Mouse (Mus musculus) G1E (cell line): ENCODE measurements around the gene Ehd1.

Source experiments
- CTCF ChIP-seq: IDR thresholded peaks from 2 replicates; pipeline ENCODE4 v1.5.1; 2012; ENCODE audit warnings: low read depth, low read length, inconsistent platforms, mixed read lengths
- GATA1 ChIP-seq: IDR thresholded peaks from 2 replicates; pipeline ENCODE4 v1.6.1; 2012; ENCODE audit warnings: borderline replicate concordance, low read length, inconsistent platforms, mixed read lengths
- POLR2AphosphoS5 ChIP-seq: IDR thresholded peaks from 2 replicates; pipeline ENCODE4 v1.6.1; 2012; ENCODE audit warnings: low read depth, low read length, inconsistent platforms; ENCODE audit not compliant: insufficient replicate concordance
- TAL1 ChIP-seq: conservative IDR thresholded peaks from 2 replicates; pipeline ENCODE4 v1.6.1; 2012; ENCODE audit warnings: low read depth, low read length, inconsistent platforms, mixed read lengths

- TF ChIP-seq CTCF (no peak), POLR2AphosphoS5 (no peak), GATA1 (no peak), TAL1 (no peak)
These were observed 71.1 kb downstream of the Ehd1 start for GRCm38 (mm10) chr19:6347615-6348014.
